Mouse (Mus musculus): ENCODE data around the gene Cbx1. TPM values are rescaled to one million over a fixed set of nuclear protein-coding genes. Genes with fewer than 3 reads are reported as not detected.

Cbx1 gene
- polyA plus RNA-seq, 1 experiment from 2014 or later = 150 TPM

MicroRNAs encoded within 50 kb of the gene (microRNA counts, 519-probe panel; counts per million panel counts)
- microRNA mmu-miR-152 = 5,241 counts per million, percentile 62 among the panel's probes with 10 or more counts

Small RNA genes within 50 kb of the gene (microRNA-seq; reads per million reads assigned to microRNA genes)
- 99.3 reads per million, percentile 34 among the genes with 10 or more reads in this experiment for gene Mir152 (ENCODE audit: insufficient number of aligned reads)

Other genes starting within 250 kb of the Cbx1 start
- gene Snx11, start 11.6 kb upstream of the Cbx1 start, polyA plus RNA-seq (2014; fragmentation: Nextera tagmentation; extraction: Ambion mirVana) = 17.5 and 26.9 TPM in 2 replicates
- gene Nfe2l1, start 40.8 kb downstream of the Cbx1 start, polyA plus RNA-seq (2014; fragmentation: Nextera tagmentation; extraction: Ambion mirVana) = 38.6 and 42.9 TPM in 2 replicates
- gene Copz2, start 60.7 kb downstream of the Cbx1 start, polyA plus RNA-seq (2014; fragmentation: Nextera tagmentation; extraction: Ambion mirVana) = 33.2 and 33.8 TPM in 2 replicates
- 83.4 and 94.0 TPM in 2 replicates for gene Cdk5rap3, start 127.4 kb downstream of the Cbx1 start, polyA plus RNA-seq (2014; fragmentation: Nextera tagmentation; extraction: Ambion mirVana)
- 0.25 and 0.29 TPM in 2 replicates for gene Prr15l, start 139.0 kb downstream of the Cbx1 start, polyA plus RNA-seq (2014; fragmentation: Nextera tagmentation; extraction: Ambion mirVana)
- 24.8 and 28.8 TPM in 2 replicates for gene Pnpo, start 154.9 kb downstream of the Cbx1 start, polyA plus RNA-seq (2014; fragmentation: Nextera tagmentation; extraction: Ambion mirVana)
- gene Sp2, start 193.8 kb downstream of the Cbx1 start, polyA plus RNA-seq (2014; fragmentation: Nextera tagmentation; extraction: Ambion mirVana) = 30.9 and 31.0 TPM in 2 replicates
- 0.17 TPM in 1 of 2 replicates, not detected in the other for gene Sp6, start 224.3 kb downstream of the Cbx1 start, polyA plus RNA-seq (2014; fragmentation: Nextera tagmentation; extraction: Ambion mirVana)
- gene Scrn2, start 240.8 kb downstream of the Cbx1 start, polyA plus RNA-seq (2014; fragmentation: Nextera tagmentation; extraction: Ambion mirVana) = 31.2 and 31.6 TPM in 2 replicates